Mouse (Mus musculus): ENCODE results near the gene Hnrnpf. TPM values are rescaled to one million over a fixed set of nuclear protein-coding genes. Genes with fewer than 3 reads are reported as not detected.
A peak's percentile ranks its signal among the peaks of the same experiment; 100 is the strongest.

The Hnrnpf gene
- polyA plus RNA-seq, 1 experiment = 141 TPM

- TF ChIP-seq POLR2A (IDR thresholded peaks at IDR 0.05; ENCODE audit: low read depth, low read length) = no peak
- TF ChIP-seq CTCF (IDR thresholded peaks at IDR 0.05; ENCODE audit: extremely low read depth, insufficient read depth, insufficient read length, insufficient replicate concordance) = no peak
- peaks cover 5% of the 10 kb centered on the region; the same call in 1 of the 2 replicates for H3K4me1 ChIP-seq (ENCODE audit: control insufficient read depth, insufficient read depth, insufficient read length)
- H3K27ac ChIP-seq (ENCODE audit: insufficient read depth, low read length) = peak overlapping the region; percentile 58
- no peak for DNase-seq (ENCODE audit: low read depth in 1 of 2, low spot score in 2 of 2)
- no peaks in the 10 kb centered on the region for H3K27me3 ChIP-seq (ENCODE audit: control insufficient read depth, insufficient read depth, low read length)
- no peak overlapping the region for H3K4me3 ChIP-seq (ENCODE audit: extremely low read depth, insufficient read depth, insufficient read length)
- H3K36me3 ChIP-seq (ENCODE audit: control insufficient read depth, insufficient read depth, low read length) = no peaks in the 10 kb centered on the region
- 63% methylated on average over 4 of the region's 4 CpGs for WGBS
Measured at GRCm38 (mm10) chr6:117902556-117902955, 2.4 kb downstream of the Hnrnpf start.

- TF ChIP-seq POLR2A (IDR thresholded peaks at IDR 0.05; ENCODE audit: low read depth, low read length) = no peak
- no peak for TF ChIP-seq CTCF (IDR thresholded peaks at IDR 0.05; ENCODE audit: extremely low read depth, insufficient read depth, insufficient read length, insufficient replicate concordance)
- Histone ChIP-seq H3K4me3 (ENCODE audit: extremely low read depth, insufficient read depth, insufficient read length) (no peak overlapping the region), H3K4me1 (ENCODE audit: control insufficient read depth, insufficient read depth, insufficient read length) (peaks cover 5% of the 10 kb centered on the region; the same call in 1 of the 2 replicates), H3K27ac (ENCODE audit: insufficient read depth, low read length) (no peak overlapping the region), H3K36me3 (ENCODE audit: control insufficient read depth, insufficient read depth, low read length) (no peaks in the 10 kb centered on the region), H3K27me3 (ENCODE audit: control insufficient read depth, insufficient read depth, low read length) (no peaks in the 10 kb centered on the region)
- WGBS = 91% methylated on average over 3 of the region's 3 CpGs
- DNase-seq (ENCODE audit: low read depth in 1 of 2, low spot score in 2 of 2) = no peak
Measured at GRCm38 (mm10) chr6:117903836-117904235, 3.7 kb downstream of the Hnrnpf start.

GRCm38 (mm10) chr6:117905260-117905930 is 5.3 kb downstream of the Hnrnpf start:
- H3K4me1 ChIP-seq (ENCODE audit: control insufficient read depth, insufficient read depth, insufficient read length) = peaks cover 4% of the 10 kb centered on the region; the same call in 1 of the 2 replicates
- no peaks in the 10 kb centered on the region for H3K27me3 ChIP-seq (ENCODE audit: control insufficient read depth, insufficient read depth, low read length)
- no peak overlapping the region for H3K4me3 ChIP-seq (ENCODE audit: extremely low read depth, insufficient read depth, insufficient read length)
- H3K27ac ChIP-seq (ENCODE audit: insufficient read depth, low read length) = peak overlapping the region; percentile 10; the same call in 1 of the 2 replicates
- WGBS = 20% methylated on average over 4 of the region's 4 CpGs
- H3K36me3 ChIP-seq (ENCODE audit: control insufficient read depth, insufficient read depth, low read length) = no peaks in the 10 kb centered on the region
- no peak for TF ChIP-seq CTCF (IDR thresholded peaks at IDR 0.05; ENCODE audit: extremely low read depth, insufficient read depth, insufficient read length, insufficient replicate concordance)
- TF ChIP-seq POLR2A (IDR thresholded peaks at IDR 0.05; ENCODE audit: low read depth, low read length) = no peak
- no peak for DNase-seq (ENCODE audit: low read depth in 1 of 2, low spot score in 2 of 2)

GRCm38 (mm10) chr6:117906015-117906531 is 5.9 kb downstream of the Hnrnpf start:
- DNase-seq (ENCODE audit: low read depth in 1 of 2, low spot score in 2 of 2) = no peak
- no peak for TF ChIP-seq POLR2A (IDR thresholded peaks at IDR 0.05; ENCODE audit: low read depth, low read length)
- no peak for TF ChIP-seq CTCF (IDR thresholded peaks at IDR 0.05; ENCODE audit: extremely low read depth, insufficient read depth, insufficient read length, insufficient replicate concordance)
- WGBS = 1% methylated on average over 25 of the region's 25 CpGs
- Histone ChIP-seq H3K27ac (ENCODE audit: insufficient read depth, low read length) (peak overlapping the region; percentile 59), H3K4me3 (ENCODE audit: extremely low read depth, insufficient read depth, insufficient read length) (peak overlapping the region; percentile 59), H3K27me3 (ENCODE audit: control insufficient read depth, insufficient read depth, low read length) (no peaks in the 10 kb centered on the region), H3K4me1 (ENCODE audit: control insufficient read depth, insufficient read depth, insufficient read length) (peaks cover 4% of the 10 kb centered on the region; the same call in 1 of the 2 replicates), H3K36me3 (ENCODE audit: control insufficient read depth, insufficient read depth, low read length) (no peaks in the 10 kb centered on the region)

- Histone ChIP-seq H3K27me3 (ENCODE audit: control insufficient read depth, insufficient read depth, low read length) (no peaks in the 10 kb centered on the region), H3K27ac (ENCODE audit: insufficient read depth, low read length) (peak overlapping the region; percentile 99), H3K36me3 (ENCODE audit: control insufficient read depth, insufficient read depth, low read length) (no peaks in the 10 kb centered on the region), H3K4me1 (ENCODE audit: control insufficient read depth, insufficient read depth, insufficient read length) (peaks cover 5% of the 10 kb centered on the region), H3K4me3 (ENCODE audit: extremely low read depth, insufficient read depth, insufficient read length) (peak overlapping the region; percentile 82)
- DNase-seq (ENCODE audit: low read depth in 1 of 2, low spot score in 2 of 2) = peak; percentile 96 to 97
- WGBS = under 1% methylated on average over 60 of the region's 68 CpGs
- TF ChIP-seq POLR2A (IDR thresholded peaks at IDR 0.05; ENCODE audit: low read depth, low read length) (peak; percentile 89), CTCF (IDR thresholded peaks at IDR 0.05; ENCODE audit: extremely low read depth, insufficient read depth, insufficient read length, insufficient replicate concordance) (no peak)
Measured at GRCm38 (mm10) chr6:117906590-117907271, 6.6 kb downstream of the Hnrnpf start.

- Histone ChIP-seq H3K27ac (ENCODE audit: insufficient read depth, low read length) (peak overlapping the region; percentile 99), H3K4me3 (ENCODE audit: extremely low read depth, insufficient read depth, insufficient read length) (peak overlapping the region; percentile 82), H3K36me3 (ENCODE audit: control insufficient read depth, insufficient read depth, low read length) (no peaks in the 10 kb centered on the region), H3K27me3 (ENCODE audit: control insufficient read depth, insufficient read depth, low read length) (no peaks in the 10 kb centered on the region), H3K4me1 (ENCODE audit: control insufficient read depth, insufficient read depth, insufficient read length) (peaks cover 5% of the 10 kb centered on the region)
- under 1% methylated on average over 76 of the region's 77 CpGs for WGBS
- peak; percentile 89 for DNase-seq (ENCODE audit: low read depth in 1 of 2, low spot score in 2 of 2)
- TF ChIP-seq POLR2A (IDR thresholded peaks at IDR 0.05; ENCODE audit: low read depth, low read length) (peak; percentile 37), CTCF (IDR thresholded peaks at IDR 0.05; ENCODE audit: extremely low read depth, insufficient read depth, insufficient read length, insufficient replicate concordance) (no peak)
Measured at GRCm38 (mm10) chr6:117907301-117907978, 7.3 kb downstream of the Hnrnpf start.
